Mouse (Mus musculus) midbrain, postnatal 0 days (tissue): Measurements from ENCODE around the gene Arsk. TPM values are rescaled to one million over a fixed set of nuclear protein-coding genes. Genes with fewer than 3 reads are reported as not detected.

Experiments used
- ATAC-seq: fragments of 200-750 bp; cut with Nextera tagmentation; 2 replicates; pipeline ENCODE4 v1.8.0; 2017; ENCODE audit warnings: moderate number of reproducible peaks, mild to moderate bottlenecking, moderate TSS enrichment, moderate library complexity; ENCODE audit not compliant: low FRiP score
- DNase-seq: peaks from one replicate; pipeline ENCODE4 v3.0.0-alpha.2; 2015; ENCODE audit warnings: low spot score
- H3K27ac ChIP-seq: fragments of 300-500 bp; sonication (generic); 2 replicates; pipeline ENCODE4 v1.5.1; 2014; ENCODE audit warnings: low read depth, mild to moderate bottlenecking, low read length, mixed read lengths
- H3K27me3 ChIP-seq: fragments of 300-500 bp; sonication (generic); 2 replicates; pipeline ENCODE4 v1.6.1; 2014; ENCODE audit warnings: low read length, control low read depth, mixed read lengths; ENCODE audit not compliant: insufficient read depth
- H3K36me3 ChIP-seq: fragments of 300-500 bp; sonication (generic); 2 replicates; pipeline ENCODE4 v1.6.1; 2014; ENCODE audit warnings: low read length, control low read depth, mixed read lengths; ENCODE audit not compliant: insufficient read depth
- H3K4me1 ChIP-seq: fragments of 300-500 bp; sonication (generic); 2 replicates; pipeline ENCODE4 v1.6.1; 2014; ENCODE audit warnings: mild to moderate bottlenecking, control low read depth, antibody characterized with exemption, low read length, mixed read lengths; ENCODE audit not compliant: insufficient read depth
- H3K4me2 ChIP-seq: fragments of 300-500 bp; sonication (generic); 2 replicates; pipeline ENCODE4 v1.6.1; 2014; ENCODE audit warnings: low read depth, mild to moderate bottlenecking, low read length, mixed read lengths; ENCODE audit not compliant: poor library complexity, severe bottlenecking
- H3K4me3 ChIP-seq: fragments of 300-500 bp; sonication (generic); 2 replicates; pipeline ENCODE4 v1.5.1; 2014; ENCODE audit warnings: low read depth, mild to moderate bottlenecking, low read length, moderate library complexity
- H3K9ac ChIP-seq: fragments of 300-500 bp; sonication (generic); replicated peaks from 2 replicates; pipeline ENCODE4 v1.6.1; 2014; ENCODE audit warnings: mild to moderate bottlenecking, low read length, moderate library complexity, mixed read lengths; ENCODE audit not compliant: poor library complexity, severe bottlenecking
- H3K9me3 ChIP-seq: fragments of 300-500 bp; sonication (generic); 2 replicates; pipeline ENCODE4 v1.6.1; 2016; ENCODE audit warnings: low read length, control low read depth
- CTCF ChIP-seq: IDR thresholded peaks from 2 replicates; pipeline ENCODE4 v1.5.1; 2016; ENCODE audit warnings: antibody characterized with exemption, mild to moderate bottlenecking
- WGBS: fragments of 180-500 bp; shearing (Covaris S2); extraction: QIAGEN DNeasy Blood & Tissue Kit; methylation state at CpG from one replicate; pipeline ENCODE4 v1.1.7; 2014; 5-methylcytosine and 5-hydroxymethylcytosine counted together
- polyA plus RNA-seq: library from polyadenylated mRNA; unstranded; fragments of >200 nt; fragmentation: Nextera tagmentation; extraction: Ambion mirVana; gene quantifications from 2 replicates; pipeline ENCODE4 v1.2.1, GENCODE M21; 2015
- total RNA-seq: library from RNA; depleted of rRNA; stranded (reverse); fragments of >200 nt; gene quantifications from 2 replicates; pipeline ENCODE4 v1.2.3, GENCODE M21; 2014

Arsk gene
- total and polyA plus RNA-seq, 2 experiments from 2014 or later: 3.9 to 6.6 TPM

- Histone ChIP-seq H3K9me3 (no peaks in the 10 kb centered on the region), H3K4me1 (no peaks in the 10 kb centered on the region), H3K4me2 (no peak overlapping the region), H3K9ac (no peak overlapping the region), H3K27ac (no peak overlapping the region), H3K4me3 (no peak overlapping the region), H3K27me3 (no peaks in the 10 kb centered on the region), H3K36me3 (peaks cover 26% of the 10 kb centered on the region)
- WGBS: 93% methylated on average over 18 of the region's 18 CpGs
- ATAC-seq: no peak
- no peak for TF ChIP-seq CTCF
- DNase-seq: no peak
Observed at GRCm38 (mm10) chr13:76109069-76109824, 10.8 kb upstream of the Arsk start.

- no peak for TF ChIP-seq CTCF
- DNase-seq (no peak), ATAC-seq (no peak)
- Histone ChIP-seq H3K36me3 (no peaks in the 10 kb centered on the region), H3K27me3 (no peaks in the 10 kb centered on the region), H3K4me3 (no peak overlapping the region), H3K4me2 (no peak overlapping the region), H3K9me3 (no peaks in the 10 kb centered on the region), H3K4me1 (no peaks in the 10 kb centered on the region), H3K27ac (no peak overlapping the region), H3K9ac (no peak overlapping the region)
- WGBS: 96% methylated on average over 2 of the region's 2 CpGs
Observed at GRCm38 (mm10) chr13:76101989-76102388, 3.5 kb upstream of the Arsk start.

DNA sequence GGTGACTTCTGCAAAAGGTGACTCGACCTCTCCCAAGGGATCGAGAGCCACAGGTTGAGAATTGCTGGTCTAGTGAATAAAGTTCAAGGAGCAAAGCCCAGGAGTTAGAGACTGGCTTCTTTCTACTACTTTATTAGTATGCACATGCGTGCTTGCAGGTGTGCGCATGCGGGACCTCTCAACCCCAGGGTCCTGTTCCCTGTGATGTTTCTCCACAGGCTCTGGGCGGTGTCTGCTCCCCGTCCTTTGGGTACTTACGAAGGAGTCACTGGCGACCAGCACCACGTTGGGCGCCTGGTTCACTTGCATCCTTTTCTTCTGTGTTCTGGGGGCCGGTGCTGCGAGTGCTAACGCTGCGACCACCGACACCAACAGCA is 356 bp downstream of the Arsk start:
- no peaks in the 10 kb centered on the region for H3K9me3 ChIP-seq
- TF ChIP-seq CTCF: no peak
- H3K4me3 ChIP-seq: peak overlapping the region; percentile 73
- under 1% methylated on average over 16 of the region's 16 CpGs for WGBS
- H3K4me1 ChIP-seq: no peaks in the 10 kb centered on the region
- peak overlapping the region; percentile 52 for H3K9ac ChIP-seq
- DNase-seq: peak; percentile 46
- peak overlapping the region; percentile 68; the same call in 1 of the 2 replicates for H3K27ac ChIP-seq
- H3K27me3 ChIP-seq: no peaks in the 10 kb centered on the region
- H3K4me2 ChIP-seq: peak overlapping the region; percentile 49
- no peaks in the 10 kb centered on the region for H3K36me3 ChIP-seq
- ATAC-seq: peak; percentile 88

DNA sequence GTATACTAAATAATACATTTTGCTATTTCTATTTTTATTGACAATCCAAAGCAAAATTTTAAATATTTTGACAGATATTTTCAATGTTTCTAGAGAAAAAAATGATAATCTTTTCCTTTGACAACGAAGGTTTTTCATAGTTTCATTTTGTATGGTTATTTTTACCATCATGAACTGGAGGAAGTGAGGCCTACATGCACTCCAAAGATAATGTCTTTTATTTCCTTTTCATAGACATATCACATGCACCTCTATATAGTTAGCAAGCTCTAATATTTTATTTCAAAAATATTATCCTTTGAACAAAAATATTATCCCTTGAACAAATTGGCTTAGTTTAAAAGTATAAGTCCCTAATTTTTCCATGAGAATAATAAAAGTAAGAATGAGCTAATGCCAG is 24.1 kb downstream of the Arsk start:
- Histone ChIP-seq H3K9ac (no peak overlapping the region), H3K9me3 (no peaks in the 10 kb centered on the region), H3K4me3 (no peak overlapping the region), H3K4me1 (no peaks in the 10 kb centered on the region), H3K27ac (no peak overlapping the region), H3K36me3 (no peaks in the 10 kb centered on the region), H3K27me3 (no peaks in the 10 kb centered on the region), H3K4me2 (no peak overlapping the region)
- 74% methylated on average over 1 of the region's 1 CpGs for WGBS
- ATAC-seq (no peak), DNase-seq (no peak)
- no peak for TF ChIP-seq CTCF

- H3K9ac ChIP-seq: no peak overlapping the region
- no peak overlapping the region for H3K4me3 ChIP-seq
- H3K4me2 ChIP-seq: no peak overlapping the region
- peaks cover 6% of the 10 kb centered on the region; the same call in 1 of the 2 replicates for H3K36me3 ChIP-seq
- H3K9me3 ChIP-seq: no peaks in the 10 kb centered on the region
- WGBS: 88% methylated on average over 13 of the region's 13 CpGs
- DNase-seq (no peak), ATAC-seq (no peak)
- no peak for TF ChIP-seq CTCF
- no peaks in the 10 kb centered on the region for H3K27me3 ChIP-seq
- H3K4me1 ChIP-seq: no peaks in the 10 kb centered on the region
- H3K27ac ChIP-seq: no peak overlapping the region
Observed at GRCm38 (mm10) chr13:76064363-76064945, 34.0 kb downstream of the Arsk start.

DNA sequence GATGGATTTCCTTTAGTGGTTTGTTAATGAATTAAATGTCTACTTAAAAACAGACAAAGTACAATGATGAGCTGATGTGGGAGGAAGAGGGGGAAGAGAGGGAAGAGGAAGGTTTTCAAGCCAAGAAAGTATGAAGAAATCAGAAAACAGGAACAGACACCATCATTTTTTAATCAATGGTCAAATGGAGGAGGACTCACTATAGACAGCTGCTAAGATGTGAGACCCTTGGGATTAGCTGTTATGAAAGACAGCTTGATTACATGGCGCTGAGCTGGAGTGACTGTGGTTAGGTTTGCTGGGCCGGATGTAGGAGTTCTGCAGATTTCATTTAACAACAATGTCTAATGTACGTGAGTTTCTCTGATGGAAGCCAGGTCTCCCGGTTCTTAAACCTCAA is 34.9 kb downstream of the Arsk start:
- ATAC-seq (no peak), DNase-seq (no peak)
- Histone ChIP-seq H3K9me3 (no peaks in the 10 kb centered on the region), H3K4me1 (no peaks in the 10 kb centered on the region), H3K9ac (no peak overlapping the region), H3K4me3 (no peak overlapping the region), H3K27me3 (no peaks in the 10 kb centered on the region), H3K4me2 (no peak overlapping the region), H3K27ac (no peak overlapping the region), H3K36me3 (peaks cover 6% of the 10 kb centered on the region; the same call in 1 of the 2 replicates)
- no peak for TF ChIP-seq CTCF
- WGBS: 96% methylated on average over 4 of the region's 4 CpGs
